Mouse (Mus musculus) limb, embryonic 13.5 days (tissue): ENCODE data around the gene Gm10488. TPM values are rescaled to one million over a fixed set of nuclear protein-coding genes. Genes with fewer than 3 reads are reported as not detected.
"Not testable (repeated sequence)": the region's sequence is repeated elsewhere in the genome, so short reads cannot be mapped to it uniquely, and the experiment has no call there.

ENCODE experiments used
- ATAC-seq: fragments of 200-750 bp; cut with Nextera tagmentation; 2 replicates; pipeline ENCODE4 v1.8.0; 2017; ENCODE audit warnings: low read depth, moderate number of reproducible peaks, moderate TSS enrichment; ENCODE audit not compliant: low FRiP score
- H3K27ac ChIP-seq: fragments of 300-500 bp; sonication (generic); 2 replicates; pipeline ENCODE4 v1.5.1; 2015; ENCODE audit warnings: inconsistent platforms, mild to moderate bottlenecking, moderate library complexity
- H3K27me3 ChIP-seq: fragments of 300-500 bp; sonication (generic); 2 replicates; pipeline ENCODE4 v1.6.1; 2015; ENCODE audit warnings: mild to moderate bottlenecking, inconsistent platforms
- H3K36me3 ChIP-seq: fragments of 300-500 bp; sonication (generic); 2 replicates; pipeline ENCODE4 v1.6.1; 2015; ENCODE audit warnings: inconsistent platforms, mild to moderate bottlenecking, moderate library complexity
- H3K4me1 ChIP-seq: fragments of 300-500 bp; sonication (generic); 2 replicates; pipeline ENCODE4 v1.6.1; 2015; ENCODE audit warnings: inconsistent platforms
- H3K4me2 ChIP-seq: fragments of 300-500 bp; sonication (generic); replicated peaks from 2 replicates; pipeline ENCODE4 v1.6.1; 2015; ENCODE audit warnings: inconsistent platforms, mild to moderate bottlenecking, moderate library complexity
- H3K4me3 ChIP-seq: fragments of 300-500 bp; sonication (generic); 2 replicates; pipeline ENCODE4 v1.5.1; 2015; ENCODE audit warnings: moderate library complexity, mild to moderate bottlenecking, inconsistent platforms
- H3K9ac ChIP-seq: fragments of 300-500 bp; sonication (generic); 2 replicates; pipeline ENCODE4 v1.6.1; 2015; ENCODE audit warnings: mild to moderate bottlenecking, inconsistent platforms
- H3K9me3 ChIP-seq: fragments of 300-500 bp; sonication (generic); 2 replicates; pipeline ENCODE4 v1.6.1; 2016; ENCODE audit warnings: inconsistent platforms
- WGBS: fragments of 180-500 bp; shearing (Covaris S2); methylation state at CpG from one replicate; pipeline ENCODE4 v1.1.7; 2015; 5-methylcytosine and 5-hydroxymethylcytosine counted together
- microRNA-seq: library from miRNA; unstranded; fragments of <30 nt; microRNA quantifications from one replicate; pipeline ENCODE4, GENCODE M21; 2016
- polyA plus RNA-seq: library from polyadenylated mRNA; unstranded; fragments of >200 nt; fragmentation: Nextera tagmentation; extraction: Ambion mirVana; gene quantifications from 2 replicates; pipeline ENCODE4 v1.2.1, GENCODE M21; 2015

Gene Gm10488
- polyA plus RNA-seq, result not detected in 2 replicates

- H3K4me3 ChIP-seq, ATAC-seq, H3K36me3 ChIP-seq, H3K9me3 ChIP-seq, H3K27ac ChIP-seq, H3K27me3 ChIP-seq, H3K4me1 ChIP-seq, H3K9ac ChIP-seq, H3K4me2 ChIP-seq: not testable (repeated sequence)
- WGBS, result no CpG with 5 or more reads among the region's 6 CpGs
These were observed at the start of gene Gm10488 for GRCm38 (mm10) chrX:29976014-29976413. TSS of gene Gm10488 (plus strand) at chrX:29976314.

Small RNA genes lying within 50 kb of the gene (microRNA-seq; reads per million reads assigned to microRNA genes)
- gene Gm44298, result not detected
